Mouse (Mus musculus) heart, adult 2 months (tissue): ENCODE data around the gene Rxfp2. TPM values are rescaled to one million over a fixed set of nuclear protein-coding genes. Genes with fewer than 3 reads are reported as not detected.

Experiments used
- DNase-seq, 2 experiments: peaks; one replicate each; pipeline ENCODE4 v3.0.0; 2021
- H3K27ac ChIP-seq: fragments of 200-600 bp; 2 replicates; pipeline ENCODE4 v1.8.1; 2022
- H3K27me3 ChIP-seq: fragments of 200-500 bp; 2 replicates; pipeline ENCODE4 v1.6.1; 2012; ENCODE audit warnings: mild to moderate bottlenecking, low read length, inconsistent platforms, mixed read lengths; ENCODE audit not compliant: control insufficient read depth, insufficient read depth
- H3K36me3 ChIP-seq: fragments of 200-500 bp; 2 replicates; pipeline ENCODE4 v1.6.1; 2012; ENCODE audit warnings: low read length, inconsistent platforms; ENCODE audit not compliant: control insufficient read depth, insufficient read depth
- H3K4me1 ChIP-seq: fragments of 200-500 bp; 2 replicates; pipeline ENCODE4 v1.6.1; 2011; ENCODE audit warnings: low read length; ENCODE audit not compliant: control insufficient read depth, insufficient read depth
- H3K4me3 ChIP-seq: fragments of 200-600 bp; 2 replicates; pipeline ENCODE4 v1.8.1; 2022
- H3K79me2 ChIP-seq: fragments of 200-500 bp; replicated peaks from 2 replicates; pipeline ENCODE4 v1.6.1; 2012; ENCODE audit warnings: mild to moderate bottlenecking, inconsistent platforms, low read length, moderate library complexity, mixed read lengths; ENCODE audit not compliant: control insufficient read depth, insufficient read depth
- H3K9ac ChIP-seq: fragments of 200-500 bp; 2 replicates; pipeline ENCODE4 v1.6.1; 2012; ENCODE audit warnings: low read depth, mild to moderate bottlenecking, control low read depth, inconsistent platforms, low read length, mixed read lengths
- CTCF ChIP-seq: fragments of 200-600 bp; IDR thresholded peaks from 2 replicates; pipeline ENCODE4 v1.8.1; 2022; ENCODE audit warnings: antibody characterized with exemption, mild to moderate bottlenecking, moderate library complexity
- EP300 ChIP-seq: fragments of 200-500 bp; IDR thresholded peaks from 2 replicates; pipeline ENCODE4 v1.6.1; 2011; ENCODE audit warnings: low read depth, low read length, control low read depth; ENCODE audit not compliant: insufficient read depth
- POLR2A ChIP-seq: fragments of 200-500 bp; IDR thresholded peaks from 2 replicates; pipeline ENCODE4 v1.6.1; 2011; ENCODE audit warnings: mild to moderate bottlenecking, low read depth, low read length, control low read depth; ENCODE audit not compliant: insufficient read depth
- WGBS: fragments of 180-500 bp; shearing (Covaris S2); methylation state at CpG from one replicate; pipeline ENCODE4 v1.1.7; 2018; 5-methylcytosine and 5-hydroxymethylcytosine counted together
- intact Hi-C: fragments of 180-260 bp; cut with DNase I; formaldehyde crosslinking; loops from one replicate; pipeline ENCODE4 v1.15.1; 2025
- polyA plus RNA-seq: library from polyadenylated mRNA; depleted of rRNA; stranded (reverse); fragments of >200 nt; gene quantifications from 2 replicates; pipeline ENCODE4 v1.2.3, GENCODE M21; 2012
- total RNA-seq, 2 experiments: library from RNA; stranded (reverse); gene quantifications; 2 replicates each; pipeline ENCODE4 v1.2.3; 2021

Rxfp2 gene
- total and polyA plus RNA-seq, 3 experiments, result 0.10 TPM; not detected in 2

GRCm38 (mm10) chr5:150021805-150022204 is 3.3 kb downstream of the Rxfp2 start:
- DNase-seq, result no peak
- intact Hi-C loops, result loop anchor here (1.0 to 10.0 kb wide), 3 partner anchors 161 to 307 kb away; no protein-coding TSS in a partner anchor
- TF ChIP-seq EP300, result no peak
- TF ChIP-seq CTCF, result no peak
- no peak for TF ChIP-seq POLR2A
- no peak overlapping the region for H3K4me3 ChIP-seq
- no peaks in the 10 kb centered on the region for H3K4me1 ChIP-seq
- H3K9ac ChIP-seq, result no peak overlapping the region
- H3K36me3 ChIP-seq, result no peaks in the 10 kb centered on the region
- H3K27me3 ChIP-seq, result no peaks in the 10 kb centered on the region; the same call in 1 of the 2 replicates
- no peaks in the 10 kb centered on the region for H3K79me2 ChIP-seq
- 61% methylated on average over 4 of the region's 4 CpGs for WGBS
- H3K27ac ChIP-seq, result no peak overlapping the region

GRCm38 (mm10) chr5:150022556-150022955 is 4.1 kb downstream of the Rxfp2 start:
- H3K79me2 ChIP-seq, result no peaks in the 10 kb centered on the region
- intact Hi-C loops, result loop anchor here (10.0 kb wide), 1 partner anchor 308 kb away; no protein-coding TSS in a partner anchor
- no peaks in the 10 kb centered on the region for H3K36me3 ChIP-seq
- H3K4me3 ChIP-seq, result no peak overlapping the region
- H3K4me1 ChIP-seq, result no peaks in the 10 kb centered on the region
- H3K27ac ChIP-seq, result no peak overlapping the region
- no peak for DNase-seq
- TF ChIP-seq EP300, result no peak
- no peak overlapping the region for H3K9ac ChIP-seq
- peaks cover 2% of the 10 kb centered on the region; the same call in 1 of the 2 replicates for H3K27me3 ChIP-seq
- 71% methylated on average over 18 of the region's 18 CpGs for WGBS

- WGBS, result 88% methylated on average over 6 of the region's 6 CpGs
- Histone ChIP-seq H3K4me3 (no peak overlapping the region), H3K36me3 (no peaks in the 10 kb centered on the region), H3K79me2 (no peaks in the 10 kb centered on the region), H3K4me1 (no peaks in the 10 kb centered on the region), H3K27ac (no peak overlapping the region), H3K27me3 (peaks cover 2% of the 10 kb centered on the region; the same call in 1 of the 2 replicates), H3K9ac (no peak overlapping the region)
- intact Hi-C loops, result loop anchor here (10.0 kb wide), 1 partner anchor 309 kb away; no protein-coding TSS in a partner anchor
- no peak for DNase-seq
- TF ChIP-seq POLR2A (no peak), CTCF (peak; percentile 41)
Observed at GRCm38 (mm10) chr5:150023476-150023875, 5.0 kb downstream of the Rxfp2 start.

GRCm38 (mm10) chr5:150024188-150024587 is 5.7 kb downstream of the Rxfp2 start:
- Histone ChIP-seq H3K9ac (no peak overlapping the region), H3K4me3 (no peak overlapping the region), H3K27ac (no peak overlapping the region), H3K27me3 (peaks cover 2% of the 10 kb centered on the region; the same call in 1 of the 2 replicates), H3K4me1 (no peaks in the 10 kb centered on the region), H3K79me2 (no peaks in the 10 kb centered on the region), H3K36me3 (no peaks in the 10 kb centered on the region)
- intact Hi-C loops, result loop anchor here (10.0 kb wide), 1 partner anchor 309 kb away; no protein-coding TSS in a partner anchor
- WGBS, result 72% methylated on average over 2 of the region's 2 CpGs
- TF ChIP-seq POLR2A (no peak), CTCF (peak; percentile 50)
- no peak for DNase-seq

- Histone ChIP-seq H3K27me3 (peaks cover 2% of the 10 kb centered on the region; the same call in 1 of the 2 replicates), H3K36me3 (no peaks in the 10 kb centered on the region), H3K4me3 (no peak overlapping the region), H3K27ac (no peak overlapping the region), H3K4me1 (no peaks in the 10 kb centered on the region), H3K79me2 (no peaks in the 10 kb centered on the region), H3K9ac (no peak overlapping the region)
- TF ChIP-seq POLR2A, result no peak
- TF ChIP-seq CTCF, result no peak
- no peak for TF ChIP-seq EP300
- intact Hi-C loops, result loop anchor here (10.0 kb wide), 1 partner anchor 310 kb away; no protein-coding TSS in a partner anchor
- DNase-seq, result no peak
- WGBS, result 93% methylated on average over 14 of the region's 14 CpGs
Observed at GRCm38 (mm10) chr5:150024901-150025300, 6.4 kb downstream of the Rxfp2 start.

GRCm38 (mm10) chr5:150025326-150025725 is 6.9 kb downstream of the Rxfp2 start:
- H3K79me2 ChIP-seq, result no peaks in the 10 kb centered on the region
- no peak overlapping the region for H3K9ac ChIP-seq
- TF ChIP-seq CTCF, result no peak
- TF ChIP-seq POLR2A, result no peak
- no peak for TF ChIP-seq EP300
- no peak for DNase-seq
- no peaks in the 10 kb centered on the region for H3K36me3 ChIP-seq
- no peaks in the 10 kb centered on the region for H3K4me1 ChIP-seq
- 88% methylated on average over 15 of the region's 15 CpGs for whole genome bisulfite sequencing
- H3K4me3 ChIP-seq, result no peak overlapping the region
- H3K27ac ChIP-seq, result no peak overlapping the region
- H3K27me3 ChIP-seq, result peaks cover 2% of the 10 kb centered on the region; the same call in 1 of the 2 replicates
- intact Hi-C loops, result loop anchor here (10.0 kb wide), 1 partner anchor 311 kb away; no protein-coding TSS in a partner anchor
